Mouse (Mus musculus): ENCODE measurements around the gene Fhod1.

- TF ChIP-seq GATA1 (IDR thresholded peaks at IDR 0.05; ENCODE audit: borderline replicate concordance, low read length) (no peak), FLI1 (IDR thresholded peaks at IDR 0.05; ENCODE audit: low read length) (no peak)
Measured at GRCm38 (mm10) chr8:105374513-105374966, 26.8 kb upstream of the Fhod1 start.
